Mouse (Mus musculus): Measurements from ENCODE around the gene Gtsf2. TPM values are rescaled to one million over a fixed set of nuclear protein-coding genes. Genes with fewer than 3 reads are reported as not detected.

Gene Gtsf2
- polyA plus RNA-seq, 1 experiment from 2014 or later = not detected

Other genes starting within 250 kb of the Gtsf2 start
- gene Cbx5, start 208.7 kb downstream of the Gtsf2 start, polyA plus RNA-seq (2015; fragmentation: Nextera tagmentation; extraction: Ambion mirVana) = 147 and 153 TPM in 2 replicates
- 669 and 721 TPM in 2 replicates for gene Hnrnpa1, start 208.0 kb downstream of the Gtsf2 start, polyA plus RNA-seq (2015; fragmentation: Nextera tagmentation; extraction: Ambion mirVana)
- 0.63 and 0.92 TPM in 2 replicates for gene Nfe2, start 190.1 kb downstream of the Gtsf2 start, polyA plus RNA-seq (2015; fragmentation: Nextera tagmentation; extraction: Ambion mirVana)
- 197 and 203 TPM in 2 replicates for gene Copz1, start 175.8 kb downstream of the Gtsf2 start, polyA plus RNA-seq (2015; fragmentation: Nextera tagmentation; extraction: Ambion mirVana)
- gene Gpr84, start 137.9 kb downstream of the Gtsf2 start, polyA plus RNA-seq (2015; fragmentation: Nextera tagmentation; extraction: Ambion mirVana) = 0.31 and 0.34 TPM in 2 replicates
- 24.4 and 25.6 TPM in 2 replicates for gene Zfp385a, start 108.4 kb downstream of the Gtsf2 start, polyA plus RNA-seq (2015; fragmentation: Nextera tagmentation; extraction: Ambion mirVana)
- 7.3 and 8.2 TPM in 2 replicates for gene Itga5, start 81.7 kb downstream of the Gtsf2 start, polyA plus RNA-seq (2015; fragmentation: Nextera tagmentation; extraction: Ambion mirVana)
- gene Gtsf1, start 18.0 kb downstream of the Gtsf2 start, polyA plus RNA-seq (2015; fragmentation: Nextera tagmentation; extraction: Ambion mirVana) = not detected in 2 replicates
- 1.8 and 1.9 TPM in 2 replicates for gene Nckap1l, start 5.3 kb upstream of the Gtsf2 start, polyA plus RNA-seq (2015; fragmentation: Nextera tagmentation; extraction: Ambion mirVana)
- gene Pde1b, start 54.6 kb upstream of the Gtsf2 start, polyA plus RNA-seq (2015; fragmentation: Nextera tagmentation; extraction: Ambion mirVana) = 87.2 and 87.4 TPM in 2 replicates
- gene Ppp1r1a, start 89.5 kb upstream of the Gtsf2 start, polyA plus RNA-seq (2015; fragmentation: Nextera tagmentation; extraction: Ambion mirVana) = 135 and 139 TPM in 2 replicates
- not detected in 2 replicates for gene Glycam1, start 116.6 kb upstream of the Gtsf2 start, polyA plus RNA-seq (2015; fragmentation: Nextera tagmentation; extraction: Ambion mirVana)